Mouse (Mus musculus): ENCODE measurements around the gene Arsg. TPM values are rescaled to one million over a fixed set of nuclear protein-coding genes. Genes with fewer than 3 reads are reported as not detected.

The Arsg gene
- polyA plus RNA-seq, 1 experiment, result 0.88 TPM

GRCm38 (mm10) chr11:109574604-109575003 lies 101.4 kb downstream of the Arsg start:
- peaks cover 39% of the 10 kb centered on the region for H3K4me1 ChIP-seq
- peaks cover 3% of the 10 kb centered on the region for H3K27me3 ChIP-seq (replicated peaks)
- H3K4me3 ChIP-seq (replicated peaks), result no peak overlapping the region
- TF ChIP-seq GATA1 (IDR thresholded peaks at IDR 0.05; ENCODE audit: borderline replicate concordance, low read length), result no peak
- TF ChIP-seq FLI1 (IDR thresholded peaks at IDR 0.05; ENCODE audit: low read length), result no peak
- peaks cover 90% of the 10 kb centered on the region for H3K36me3 ChIP-seq (replicated peaks; ENCODE audit: low read length)
- no peaks in the 10 kb centered on the region for H3K9me3 ChIP-seq

- Histone ChIP-seq H3K36me3 (replicated peaks; ENCODE audit: low read length) (peaks cover 99% of the 10 kb centered on the region), H3K4me3 (replicated peaks) (no peak overlapping the region), H3K9me3 (no peaks in the 10 kb centered on the region), H3K27me3 (replicated peaks) (peaks cover 2% of the 10 kb centered on the region), H3K4me1 (peaks cover 29% of the 10 kb centered on the region)
- TF ChIP-seq GATA1 (IDR thresholded peaks at IDR 0.05; ENCODE audit: borderline replicate concordance, low read length) (no peak), FLI1 (IDR thresholded peaks at IDR 0.05; ENCODE audit: low read length) (no peak)
Observed at GRCm38 (mm10) chr11:109575832-109576231, 102.7 kb downstream of the Arsg start.

GRCm38 (mm10) chr11:109578536-109578935 lies 105.4 kb downstream of the Arsg start:
- TF ChIP-seq FLI1 (IDR thresholded peaks at IDR 0.05; ENCODE audit: low read length), result no peak
- no peak for TF ChIP-seq GATA1 (IDR thresholded peaks at IDR 0.05; ENCODE audit: borderline replicate concordance, low read length)
- peaks cover 100% of the 10 kb centered on the region for H3K36me3 ChIP-seq (replicated peaks; ENCODE audit: low read length)
- H3K27me3 ChIP-seq (replicated peaks), result no peaks in the 10 kb centered on the region
- no peak overlapping the region for H3K4me3 ChIP-seq (replicated peaks)
- H3K9me3 ChIP-seq, result no peaks in the 10 kb centered on the region
- H3K4me1 ChIP-seq, result peaks cover 27% of the 10 kb centered on the region

- Histone ChIP-seq H3K36me3 (replicated peaks; ENCODE audit: low read length) (peaks cover 100% of the 10 kb centered on the region), H3K4me1 (peaks cover 38% of the 10 kb centered on the region)
Observed at GRCm38 (mm10) chr11:109579999-109580398, 106.8 kb downstream of the Arsg start.

GRCm38 (mm10) chr11:109583986-109584385 lies 110.8 kb downstream of the Arsg start:
- Histone ChIP-seq H3K4me3 (replicated peaks) (no peak overlapping the region), H3K36me3 (replicated peaks; ENCODE audit: low read length) (peaks cover 90% of the 10 kb centered on the region), H3K9me3 (no peaks in the 10 kb centered on the region), H3K27me3 (replicated peaks) (no peaks in the 10 kb centered on the region), H3K4me1 (peaks cover 62% of the 10 kb centered on the region)
- TF ChIP-seq GATA1 (IDR thresholded peaks at IDR 0.05; ENCODE audit: borderline replicate concordance, low read length) (no peak; the same call in 2 of the 3 replicates), FLI1 (IDR thresholded peaks at IDR 0.05; ENCODE audit: low read length) (no peak)

More at GRCm38 (mm10) chr11:109579999-109580398, 106.8 kb downstream of the Arsg start:
- TF ChIP-seq GATA1 (IDR thresholded peaks at IDR 0.05; ENCODE audit: borderline replicate concordance, low read length) (no peak), FLI1 (IDR thresholded peaks at IDR 0.05; ENCODE audit: low read length) (no peak)
- H3K27me3 ChIP-seq (replicated peaks), result no peaks in the 10 kb centered on the region
- H3K9me3 ChIP-seq, result no peaks in the 10 kb centered on the region
- no peak overlapping the region for H3K4me3 ChIP-seq (replicated peaks)

GRCm38 (mm10) chr11:109584843-109585713 lies 111.9 kb downstream of the Arsg start:
- H3K4me1 ChIP-seq, result peaks cover 64% of the 10 kb centered on the region
- H3K9me3 ChIP-seq, result no peaks in the 10 kb centered on the region
- TF ChIP-seq GATA1 (IDR thresholded peaks at IDR 0.05; ENCODE audit: borderline replicate concordance, low read length) (no peak), FLI1 (IDR thresholded peaks at IDR 0.05; ENCODE audit: low read length) (no peak)
- no peaks in the 10 kb centered on the region for H3K27me3 ChIP-seq (replicated peaks)
- peaks cover 90% of the 10 kb centered on the region for H3K36me3 ChIP-seq (replicated peaks; ENCODE audit: low read length)
- H3K4me3 ChIP-seq (replicated peaks), result peak overlapping the region; percentile 54

- Histone ChIP-seq H3K9me3 (no peaks in the 10 kb centered on the region), H3K36me3 (replicated peaks; ENCODE audit: low read length) (peaks cover 87% of the 10 kb centered on the region), H3K4me1 (peaks cover 66% of the 10 kb centered on the region), H3K27me3 (replicated peaks) (no peaks in the 10 kb centered on the region), H3K4me3 (replicated peaks) (no peak overlapping the region)
- TF ChIP-seq FLI1 (IDR thresholded peaks at IDR 0.05; ENCODE audit: low read length), result no peak
- TF ChIP-seq GATA1 (IDR thresholded peaks at IDR 0.05; ENCODE audit: borderline replicate concordance, low read length), result no peak
Observed at GRCm38 (mm10) chr11:109586424-109586823, 113.2 kb downstream of the Arsg start.

GRCm38 (mm10) chr11:109587019-109587418 lies 113.8 kb downstream of the Arsg start:
- H3K9me3 ChIP-seq, result no peaks in the 10 kb centered on the region
- H3K4me1 ChIP-seq, result peaks cover 66% of the 10 kb centered on the region
- H3K36me3 ChIP-seq (replicated peaks; ENCODE audit: low read length), result peaks cover 85% of the 10 kb centered on the region
- H3K4me3 ChIP-seq (replicated peaks), result no peak overlapping the region
- TF ChIP-seq GATA1 (IDR thresholded peaks at IDR 0.05; ENCODE audit: borderline replicate concordance, low read length) (no peak), FLI1 (IDR thresholded peaks at IDR 0.05; ENCODE audit: low read length) (no peak)
- H3K27me3 ChIP-seq (replicated peaks), result no peaks in the 10 kb centered on the region

- peak overlapping the region; percentile 74 for H3K4me3 ChIP-seq (replicated peaks)
- peaks cover 85% of the 10 kb centered on the region for H3K36me3 ChIP-seq (replicated peaks; ENCODE audit: low read length)
- TF ChIP-seq FLI1 (IDR thresholded peaks at IDR 0.05; ENCODE audit: low read length) (no peak), GATA1 (IDR thresholded peaks at IDR 0.05; ENCODE audit: borderline replicate concordance, low read length) (no peak)
Observed at GRCm38 (mm10) chr11:109587638-109588374, 114.6 kb downstream of the Arsg start.

GRCm38 (mm10) chr11:109590012-109590411 lies 116.8 kb downstream of the Arsg start:
- Histone ChIP-seq H3K4me3 (replicated peaks) (no peak overlapping the region), H3K9me3 (no peaks in the 10 kb centered on the region), H3K36me3 (replicated peaks; ENCODE audit: low read length) (peaks cover 82% of the 10 kb centered on the region), H3K27me3 (replicated peaks) (no peaks in the 10 kb centered on the region), H3K4me1 (peaks cover 75% of the 10 kb centered on the region)
- TF ChIP-seq GATA1 (IDR thresholded peaks at IDR 0.05; ENCODE audit: borderline replicate concordance, low read length) (no peak), FLI1 (IDR thresholded peaks at IDR 0.05; ENCODE audit: low read length) (no peak)

More at GRCm38 (mm10) chr11:109587638-109588374, 114.6 kb downstream of the Arsg start:
- Histone ChIP-seq H3K27me3 (replicated peaks) (no peaks in the 10 kb centered on the region), H3K9me3 (no peaks in the 10 kb centered on the region), H3K4me1 (peaks cover 71% of the 10 kb centered on the region)

Data from megakaryocyte, embryonic 14.5 days (primary cell).